Mouse (Mus musculus) liver, embryonic 14.5 days (tissue): ENCODE data around the gene Ggt6.

Experiments
- CTCF ChIP-seq: IDR thresholded peaks from 2 replicates; pipeline ENCODE4 v1.5.1; 2016; ENCODE audit warnings: antibody characterized with exemption, low read depth, control low read depth
- EP300 ChIP-seq: IDR thresholded peaks from 2 replicates; pipeline ENCODE4 v1.6.1; 2016; ENCODE audit warnings: antibody characterized with exemption, low read depth

- TF ChIP-seq CTCF (peak; percentile 18; the same call in 1 of the 2 replicates), EP300 (no peak)
These were observed 5.8 kb downstream of the Ggt6 start, which contains the start of gene Mybbp1a for GRCm38 (mm10) chr11:72440965-72441664.
